Mouse (Mus musculus) stomach, postnatal 0 days (tissue): Measurements from ENCODE around the gene Spint3. TPM values are rescaled to one million over a fixed set of nuclear protein-coding genes. Genes with fewer than 3 reads are reported as not detected.

ENCODE experiments used
- ATAC-seq: fragments of 200-750 bp; cut with Nextera tagmentation; 2 replicates; pipeline ENCODE4 v1.8.0; 2017; ENCODE audit not compliant: low FRiP score, low TSS enrichment
- DNase-seq: peaks from one replicate; pipeline ENCODE4 v3.0.0-alpha.2; 2016; ENCODE audit warnings: low spot score
- H3K27ac ChIP-seq: fragments of 300-500 bp; sonication (generic); replicated peaks from 2 replicates; pipeline ENCODE4 v1.5.1; 2014; ENCODE audit warnings: mild to moderate bottlenecking, control low read depth
- H3K27me3 ChIP-seq: fragments of 300-500 bp; sonication (generic); 2 replicates; pipeline ENCODE4 v1.6.1; 2014; ENCODE audit warnings: low read length; ENCODE audit not compliant: control insufficient read depth, insufficient read depth
- H3K36me3 ChIP-seq: fragments of 300-500 bp; sonication (generic); 2 replicates; pipeline ENCODE4 v1.6.1; 2014; ENCODE audit warnings: low read length, mixed read lengths; ENCODE audit not compliant: control insufficient read depth, insufficient read depth
- H3K4me1 ChIP-seq: fragments of 300-500 bp; sonication (generic); replicated peaks from 2 replicates; pipeline ENCODE4 v1.6.1; 2014; ENCODE audit warnings: antibody characterized with exemption; ENCODE audit not compliant: control insufficient read depth, insufficient read depth
- H3K4me2 ChIP-seq: fragments of 300-500 bp; sonication (generic); replicated peaks from 2 replicates; pipeline ENCODE4 v1.6.1; 2014; ENCODE audit warnings: low read depth, mild to moderate bottlenecking, control low read depth, moderate library complexity
- H3K4me3 ChIP-seq: fragments of 300-500 bp; sonication (generic); 2 replicates; pipeline ENCODE4 v1.5.1; 2014; ENCODE audit warnings: low read depth, low read length, control low read depth
- H3K9ac ChIP-seq: fragments of 300-500 bp; sonication (generic); 2 replicates; pipeline ENCODE4 v1.6.1; 2014; ENCODE audit warnings: mild to moderate bottlenecking, low read length, control low read depth, mixed read lengths
- H3K9me3 ChIP-seq: fragments of 300-500 bp; sonication (generic); 2 replicates; pipeline ENCODE4 v1.6.1; 2016; ENCODE audit warnings: low read length; ENCODE audit not compliant: control insufficient read depth
- CTCF ChIP-seq: IDR thresholded peaks from 2 replicates; pipeline ENCODE4 v1.5.1; 2016; ENCODE audit warnings: antibody characterized with exemption, low read depth, mild to moderate bottlenecking, moderate library complexity
- EP300 ChIP-seq: optimal IDR thresholded peaks from 2 replicates; pipeline ENCODE3; 2016; ENCODE audit warnings: antibody characterized with exemption
- WGBS: fragments of 180-500 bp; shearing (Covaris S2); extraction: QIAGEN DNeasy Blood & Tissue Kit; methylation state at CpG from one replicate; pipeline ENCODE4 v1.1.7; 2014; 5-methylcytosine and 5-hydroxymethylcytosine counted together
- polyA plus RNA-seq: library from polyadenylated mRNA; unstranded; fragments of >200 nt; fragmentation: Nextera tagmentation; extraction: Ambion mirVana; gene quantifications from 2 replicates; pipeline ENCODE4 v1.2.1, GENCODE M21; 2015

Gene Spint3
- polyA plus RNA-seq, 1 experiment from 2014 or later = not detected

DNA sequence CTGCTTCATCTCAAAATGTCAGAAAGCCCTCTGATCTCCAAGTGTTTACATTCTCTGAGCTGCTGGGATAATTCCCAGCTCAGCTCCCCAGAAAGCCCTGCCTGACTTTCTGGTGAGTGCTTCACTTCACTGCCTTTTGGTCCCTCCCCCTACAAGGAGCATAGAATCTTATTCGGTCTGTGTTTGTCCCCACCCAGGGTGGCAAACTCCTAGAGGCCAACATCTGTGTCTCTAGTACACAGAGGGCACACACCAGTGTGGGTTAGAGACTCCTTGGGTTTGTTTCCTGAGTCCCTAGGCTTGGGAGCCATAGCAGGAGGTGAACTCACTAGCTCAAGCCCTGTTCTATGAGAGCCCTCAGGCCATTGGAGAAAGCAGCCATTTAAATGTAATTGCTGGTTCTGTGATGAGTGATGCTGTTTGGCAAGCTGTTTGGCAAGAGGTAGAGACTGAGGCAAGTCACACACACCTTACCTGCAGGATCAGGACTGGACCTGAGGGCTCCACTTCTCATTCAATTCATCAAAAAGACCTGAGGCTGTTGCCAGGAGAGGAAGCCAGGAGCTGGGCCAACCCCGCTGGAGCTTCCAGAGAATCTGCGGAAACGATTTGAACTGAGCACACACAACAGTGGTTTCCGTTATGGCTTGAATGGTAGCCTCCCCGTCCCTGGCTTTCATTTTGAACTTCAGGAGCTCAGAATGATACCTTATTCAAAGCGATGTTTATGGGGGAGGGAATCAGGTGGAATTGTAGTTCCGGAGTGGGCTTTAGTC lies 32.4 kb downstream of the Spint3 start:
- peak overlapping the region; percentile 8; the same call in 1 of the 2 replicates for H3K9ac ChIP-seq
- no peak for DNase-seq
- H3K27me3 ChIP-seq = no peaks in the 10 kb centered on the region
- 22% methylated on average over 8 of the region's 8 CpGs for WGBS
- no peaks in the 10 kb centered on the region for H3K9me3 ChIP-seq
- H3K4me3 ChIP-seq = no peak overlapping the region
- H3K4me2 ChIP-seq = peak overlapping the region; percentile 31
- 0 out of 2 replicates have a peak, but pooled peaks cover 4% of the 10 kb centered on the region for H3K4me1 ChIP-seq
- ATAC-seq = peak; percentile 14; the same call in 1 of the 2 replicates
- H3K27ac ChIP-seq = peak overlapping the region; percentile 82
- H3K36me3 ChIP-seq = no peaks in the 10 kb centered on the region
- no peak for TF ChIP-seq EP300
- no peak for TF ChIP-seq CTCF

DNA sequence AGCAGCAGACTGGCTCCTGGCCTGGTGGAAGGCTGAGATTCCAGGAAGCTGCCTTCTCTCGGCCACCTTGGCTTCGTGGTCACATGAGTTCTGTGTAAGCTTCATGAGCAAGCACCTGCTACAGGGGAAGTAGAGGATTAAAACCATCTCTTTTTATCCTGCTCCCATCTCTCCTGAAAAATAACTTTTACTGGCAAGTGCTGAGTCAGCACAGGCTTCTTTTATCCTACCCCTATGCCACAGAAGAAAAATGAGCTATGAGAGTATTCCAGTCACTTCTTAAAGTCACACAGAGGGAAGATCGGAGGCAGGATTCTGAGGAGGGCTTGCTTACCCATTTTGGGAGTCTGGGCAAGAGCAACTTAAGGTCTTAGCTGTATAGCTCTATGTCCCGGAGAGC lies 36.3 kb downstream of the Spint3 start:
- Histone ChIP-seq H3K9ac (no peak overlapping the region), H3K9me3 (no peaks in the 10 kb centered on the region), H3K36me3 (no peaks in the 10 kb centered on the region), H3K4me1 (0 out of 2 replicates have a peak, but pooled peaks cover 4% of the 10 kb centered on the region), H3K4me2 (no peak overlapping the region), H3K4me3 (no peak overlapping the region), H3K27ac (no peak overlapping the region), H3K27me3 (no peaks in the 10 kb centered on the region)
- ATAC-seq = no peak
- TF ChIP-seq EP300 = no peak
- TF ChIP-seq CTCF = no peak
- DNase-seq = no peak
- WGBS = 54% methylated on average over 4 of the region's 4 CpGs

DNA sequence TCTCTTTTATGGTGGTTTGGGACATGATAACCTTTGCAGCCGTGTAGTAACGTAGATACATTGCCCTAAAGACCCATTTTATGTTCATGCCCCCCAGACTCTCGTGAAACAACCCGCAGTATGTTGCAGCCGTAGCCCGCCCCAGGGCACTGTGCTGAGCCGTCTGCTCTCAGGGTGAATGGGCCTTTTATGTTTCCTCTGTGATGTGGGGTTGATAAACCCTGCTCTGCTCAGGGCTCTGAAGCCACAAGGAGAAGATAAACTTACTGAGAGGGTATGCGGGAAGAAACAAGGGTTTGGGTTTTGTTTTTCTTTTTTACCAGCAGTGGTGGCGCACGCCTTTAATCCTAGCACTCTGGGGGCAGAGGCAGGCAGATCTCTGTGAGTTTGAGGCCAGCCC lies 38.9 kb downstream of the Spint3 start:
- Histone ChIP-seq H3K27ac (no peak overlapping the region), H3K4me1 (no peaks in the 10 kb centered on the region), H3K27me3 (no peaks in the 10 kb centered on the region), H3K9ac (no peak overlapping the region), H3K36me3 (no peaks in the 10 kb centered on the region), H3K4me3 (no peak overlapping the region), H3K9me3 (no peaks in the 10 kb centered on the region), H3K4me2 (no peak overlapping the region)
- WGBS = 79% methylated on average over 10 of the region's 10 CpGs
- TF ChIP-seq EP300 (no peak), CTCF (no peak)
- no peak for DNase-seq
- no peak for ATAC-seq

DNA sequence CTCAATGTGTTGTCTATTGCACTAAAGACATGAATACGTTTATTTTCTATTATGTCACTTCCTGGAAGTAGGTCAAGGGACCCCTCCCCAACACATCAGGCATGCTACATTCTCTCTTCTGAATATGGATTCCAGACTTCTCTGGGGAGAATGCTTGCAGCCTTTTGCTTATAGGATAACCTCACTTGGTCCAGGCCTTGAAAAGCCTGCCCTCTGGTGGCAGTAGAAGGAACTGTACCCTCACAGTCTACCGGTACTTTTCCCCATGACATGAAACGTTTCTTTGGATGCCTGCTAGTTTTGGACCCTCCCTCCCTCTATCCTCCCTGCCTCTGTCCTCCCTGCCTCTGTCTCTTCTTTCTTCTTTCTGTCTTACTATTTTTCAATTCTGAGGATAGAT lies 42.1 kb downstream of the Spint3 start:
- DNase-seq (peak; percentile 79), ATAC-seq (peak; percentile 67; the same call in 1 of the 2 replicates)
- Histone ChIP-seq H3K4me3 (no peak overlapping the region), H3K27me3 (no peaks in the 10 kb centered on the region), H3K9me3 (no peaks in the 10 kb centered on the region), H3K27ac (no peak overlapping the region), H3K36me3 (no peaks in the 10 kb centered on the region), H3K4me1 (no peaks in the 10 kb centered on the region), H3K9ac (no peak overlapping the region; the same call in 1 of the 2 replicates), H3K4me2 (no peak overlapping the region)
- WGBS = 3% methylated on average over 3 of the region's 3 CpGs
- TF ChIP-seq CTCF (peak; percentile 96), EP300 (no peak)

DNA sequence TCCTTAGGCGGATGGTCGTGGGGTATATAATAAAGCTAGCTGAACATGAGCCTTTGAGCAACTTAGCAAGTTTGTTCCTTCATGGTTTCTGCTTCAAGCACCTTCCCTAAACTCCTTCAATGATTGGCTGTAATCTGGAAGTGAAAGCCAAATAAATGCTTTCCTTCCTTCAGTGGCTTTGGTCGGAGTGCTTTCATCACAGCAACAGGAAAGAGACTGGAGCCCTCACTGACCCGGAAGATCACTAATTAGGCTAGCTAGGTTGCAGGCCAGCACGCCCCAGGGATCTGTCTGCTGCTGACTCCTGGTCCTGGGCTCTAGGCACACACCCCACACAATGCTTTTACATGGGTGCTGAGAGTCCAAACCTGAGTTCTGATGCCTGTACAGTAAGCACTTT lies 44.7 kb downstream of the Spint3 start:
- H3K9ac ChIP-seq = no peak overlapping the region
- H3K27ac ChIP-seq = no peak overlapping the region
- no peak overlapping the region for H3K4me2 ChIP-seq
- 67% methylated on average over 5 of the region's 5 CpGs for WGBS
- no peak for ATAC-seq
- H3K27me3 ChIP-seq = no peaks in the 10 kb centered on the region
- no peak for DNase-seq
- H3K4me1 ChIP-seq = no peaks in the 10 kb centered on the region
- no peak for TF ChIP-seq CTCF
- no peak for TF ChIP-seq EP300
- no peaks in the 10 kb centered on the region for H3K36me3 ChIP-seq
- no peaks in the 10 kb centered on the region for H3K9me3 ChIP-seq
- H3K4me3 ChIP-seq = no peak overlapping the region

DNA sequence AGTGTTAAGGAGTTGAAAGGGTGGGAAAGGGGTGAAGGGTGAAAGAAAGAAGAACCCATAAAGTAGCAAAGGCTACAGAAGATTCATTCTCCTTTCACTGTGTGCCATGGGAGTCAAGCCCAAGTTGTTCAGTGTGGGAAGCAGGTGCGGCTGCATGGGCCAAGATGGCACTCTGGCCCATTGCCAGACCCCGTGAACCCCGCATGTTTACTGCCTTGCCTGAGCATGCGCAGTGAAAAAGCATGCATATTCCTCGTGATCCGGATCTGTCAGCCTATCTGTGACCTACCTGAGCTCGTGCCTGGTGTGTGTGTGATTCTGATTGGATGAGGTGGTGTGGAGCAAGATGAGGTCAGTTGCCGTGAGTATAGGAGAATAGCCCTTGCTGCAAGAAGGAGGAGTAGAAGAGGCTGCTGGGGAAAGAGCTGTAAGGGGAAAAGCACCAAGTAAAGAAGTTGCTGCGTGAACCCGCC lies 49.9 kb downstream of the Spint3 start:
- H3K9ac ChIP-seq = no peak overlapping the region
- TF ChIP-seq CTCF (no peak), EP300 (no peak)
- no peak overlapping the region; the same call in 1 of the 2 replicates for H3K4me3 ChIP-seq
- 67% methylated on average over 10 of the region's 10 CpGs for WGBS
- no peak overlapping the region for H3K4me2 ChIP-seq
- H3K36me3 ChIP-seq = no peaks in the 10 kb centered on the region
- peak; percentile 69 for DNase-seq
- H3K27me3 ChIP-seq = no peaks in the 10 kb centered on the region
- H3K9me3 ChIP-seq = no peaks in the 10 kb centered on the region
- H3K27ac ChIP-seq = no peak overlapping the region
- H3K4me1 ChIP-seq = no peaks in the 10 kb centered on the region
- ATAC-seq = 0 out of 2 replicates have a peak, but pooled peaks have one; percentile 27
